Mouse (Mus musculus) liver, adult 2 months (tissue): ENCODE data around the gene Akr1b10. TPM values are rescaled to one million over a fixed set of nuclear protein-coding genes. Genes with fewer than 3 reads are reported as not detected.
A peak's percentile ranks its signal among the peaks of the same experiment; 100 is the strongest.

Experiments
- DNase-seq: peaks from one replicate; pipeline ENCODE4 v3.0.0-alpha.2; 2011; ENCODE audit warnings: low read depth, low spot score; ENCODE audit errors: extremely low read depth
- H3K27ac ChIP-seq: fragments of 200-500 bp; replicated peaks from 2 replicates; pipeline ENCODE4 v1.5.1; 2012; ENCODE audit warnings: low read depth, mild to moderate bottlenecking, control low read depth, inconsistent platforms, low read length; ENCODE audit not compliant: insufficient read depth
- H3K27me3 ChIP-seq: fragments of 200-500 bp; 2 replicates; pipeline ENCODE4 v1.6.1; 2012; ENCODE audit warnings: mild to moderate bottlenecking, moderate library complexity, low read length, inconsistent platforms; ENCODE audit not compliant: control insufficient read depth, insufficient read depth
- H3K36me3 ChIP-seq: fragments of 200-500 bp; 2 replicates; pipeline ENCODE4 v1.6.1; 2012; ENCODE audit warnings: low read length, inconsistent platforms; ENCODE audit not compliant: control insufficient read depth, insufficient read depth
- H3K4me1 ChIP-seq: fragments of 200-500 bp; 2 replicates; pipeline ENCODE4 v1.6.1; 2011; ENCODE audit warnings: low read length; ENCODE audit not compliant: control insufficient read depth, insufficient read depth
- H3K4me3 ChIP-seq: fragments of 200-500 bp; 2 replicates; pipeline ENCODE4 v1.5.1; 2011; ENCODE audit warnings: low read depth, mild to moderate bottlenecking, control low read depth, low read length, moderate library complexity; ENCODE audit not compliant: insufficient read depth
- H3K79me2 ChIP-seq: fragments of 200-500 bp; 2 replicates; pipeline ENCODE4 v1.6.1; 2012; ENCODE audit warnings: inconsistent platforms, mild to moderate bottlenecking, low read length, moderate library complexity; ENCODE audit not compliant: control insufficient read depth, insufficient read depth
- H3K9ac ChIP-seq: fragments of 200-500 bp; 2 replicates; pipeline ENCODE4 v1.6.1; 2012; ENCODE audit warnings: low read depth, mild to moderate bottlenecking, control low read depth, inconsistent platforms, low read length
- CTCF ChIP-seq: fragments of 200-500 bp; IDR thresholded peaks from 2 replicates; pipeline ENCODE4 v1.5.1; 2011; ENCODE audit warnings: low read depth, low read length, control low read depth
- POLR2A ChIP-seq: fragments of 200-500 bp; IDR thresholded peaks from 2 replicates; pipeline ENCODE4 v1.6.1; 2011; ENCODE audit warnings: low read length, control low read depth; ENCODE audit not compliant: insufficient read depth; ENCODE audit errors: extremely low read depth
- WGBS: fragments of 180-500 bp; shearing (Covaris S2); methylation state at CpG from one replicate; pipeline ENCODE4 v1.1.7; 2018; 5-methylcytosine and 5-hydroxymethylcytosine counted together
- polyA plus RNA-seq: library from polyadenylated mRNA; depleted of rRNA; stranded (reverse); fragments of >200 nt; gene quantifications from 2 replicates; pipeline ENCODE4 v1.2.3, GENCODE M21; 2012
- total RNA-seq: library from RNA; depleted of rRNA; stranded (reverse); fragments of >200 nt; gene quantifications from 2 replicates; pipeline ENCODE4 v1.2.3, GENCODE M21; 2014

The Akr1b10 gene
- total and polyA plus RNA-seq, 2 experiments: 1.7 to 4.4 TPM

- no peak for TF ChIP-seq POLR2A
- TF ChIP-seq CTCF: no peak
- WGBS: 30% methylated on average over 16 of the region's 16 CpGs
- no peaks in the 10 kb centered on the region for H3K27me3 ChIP-seq
- no peaks in the 10 kb centered on the region for H3K4me1 ChIP-seq
- peak within 1 kb of the TSS; percentile 21; the same call in 1 of the 2 replicates for H3K9ac ChIP-seq
- no peaks in the 10 kb centered on the region for H3K36me3 ChIP-seq
- peak within 1 kb of the TSS; percentile 25; the same call in 1 of the 2 replicates for H3K4me3 ChIP-seq
- H3K27ac ChIP-seq: peak within 1 kb of the TSS; percentile 66
- no peaks in the 10 kb centered on the region for H3K79me2 ChIP-seq
- no peak for DNase-seq
Observed at GRCm38 (mm10) chr6:34353658-34354353, 30.2 kb upstream of the Akr1b10 start, which contains the start of gene Akr1b8. Akr1b8 (plus strand) TSS chr6:34354119.

- Histone ChIP-seq H3K4me3 (peak overlapping the region; percentile 25; the same call in 1 of the 2 replicates), H3K4me1 (no peaks in the 10 kb centered on the region), H3K36me3 (no peaks in the 10 kb centered on the region), H3K79me2 (no peaks in the 10 kb centered on the region), H3K27ac (peak overlapping the region; percentile 66), H3K27me3 (no peaks in the 10 kb centered on the region), H3K9ac (0 out of 2 replicates have a peak overlapping the region, but pooled peaks have one; percentile 21)
- DNase-seq: no peak
- TF ChIP-seq CTCF (no peak), POLR2A (no peak)
- WGBS: 77% methylated on average over 8 of the region's 8 CpGs
Observed at GRCm38 (mm10) chr6:34354354-34355348, 29.4 kb upstream of the Akr1b10 start.

GRCm38 (mm10) chr6:34355349-34355747 is 28.7 kb upstream of the Akr1b10 start:
- Histone ChIP-seq H3K79me2 (no peaks in the 10 kb centered on the region), H3K27me3 (no peaks in the 10 kb centered on the region), H3K36me3 (no peaks in the 10 kb centered on the region), H3K4me1 (no peaks in the 10 kb centered on the region), H3K27ac (peak overlapping the region; percentile 66), H3K9ac (no peak overlapping the region), H3K4me3 (no peak overlapping the region)
- WGBS: 68% methylated on average over 6 of the region's 6 CpGs
- no peak for DNase-seq
- no peak for TF ChIP-seq CTCF
- TF ChIP-seq POLR2A: no peak

GRCm38 (mm10) chr6:34355841-34356240 is 28.2 kb upstream of the Akr1b10 start:
- H3K36me3 ChIP-seq: no peaks in the 10 kb centered on the region
- H3K4me3 ChIP-seq: no peak overlapping the region
- no peaks in the 10 kb centered on the region for H3K27me3 ChIP-seq
- no peak for DNase-seq
- H3K4me1 ChIP-seq: no peaks in the 10 kb centered on the region
- WGBS: 67% methylated on average over 9 of the region's 9 CpGs
- no peaks in the 10 kb centered on the region for H3K79me2 ChIP-seq
- no peak overlapping the region for H3K9ac ChIP-seq
- TF ChIP-seq CTCF (no peak), POLR2A (no peak)
- no peak overlapping the region for H3K27ac ChIP-seq

- Histone ChIP-seq H3K4me1 (no peaks in the 10 kb centered on the region; the same call in 1 of the 2 replicates), H3K79me2 (no peaks in the 10 kb centered on the region), H3K27ac (no peak overlapping the region), H3K27me3 (no peaks in the 10 kb centered on the region), H3K36me3 (no peaks in the 10 kb centered on the region), H3K4me3 (no peak overlapping the region), H3K9ac (no peak overlapping the region)
- DNase-seq: no peak
- no peak for TF ChIP-seq POLR2A
- no peak for TF ChIP-seq CTCF
- WGBS: 87% methylated on average over 12 of the region's 12 CpGs
Observed at GRCm38 (mm10) chr6:34364217-34365136, 19.5 kb upstream of the Akr1b10 start.
